Mouse (Mus musculus): ENCODE results near the gene Hsd17b10. TPM values are rescaled to one million over a fixed set of nuclear protein-coding genes. Genes with fewer than 3 reads are reported as not detected.

Gene Hsd17b10
- total RNA-seq (2023; ENCODE audit: inconsistent age): 33.0 to 37.6 TPM (median 35.0 TPM) in 4 replicates

DNA sequence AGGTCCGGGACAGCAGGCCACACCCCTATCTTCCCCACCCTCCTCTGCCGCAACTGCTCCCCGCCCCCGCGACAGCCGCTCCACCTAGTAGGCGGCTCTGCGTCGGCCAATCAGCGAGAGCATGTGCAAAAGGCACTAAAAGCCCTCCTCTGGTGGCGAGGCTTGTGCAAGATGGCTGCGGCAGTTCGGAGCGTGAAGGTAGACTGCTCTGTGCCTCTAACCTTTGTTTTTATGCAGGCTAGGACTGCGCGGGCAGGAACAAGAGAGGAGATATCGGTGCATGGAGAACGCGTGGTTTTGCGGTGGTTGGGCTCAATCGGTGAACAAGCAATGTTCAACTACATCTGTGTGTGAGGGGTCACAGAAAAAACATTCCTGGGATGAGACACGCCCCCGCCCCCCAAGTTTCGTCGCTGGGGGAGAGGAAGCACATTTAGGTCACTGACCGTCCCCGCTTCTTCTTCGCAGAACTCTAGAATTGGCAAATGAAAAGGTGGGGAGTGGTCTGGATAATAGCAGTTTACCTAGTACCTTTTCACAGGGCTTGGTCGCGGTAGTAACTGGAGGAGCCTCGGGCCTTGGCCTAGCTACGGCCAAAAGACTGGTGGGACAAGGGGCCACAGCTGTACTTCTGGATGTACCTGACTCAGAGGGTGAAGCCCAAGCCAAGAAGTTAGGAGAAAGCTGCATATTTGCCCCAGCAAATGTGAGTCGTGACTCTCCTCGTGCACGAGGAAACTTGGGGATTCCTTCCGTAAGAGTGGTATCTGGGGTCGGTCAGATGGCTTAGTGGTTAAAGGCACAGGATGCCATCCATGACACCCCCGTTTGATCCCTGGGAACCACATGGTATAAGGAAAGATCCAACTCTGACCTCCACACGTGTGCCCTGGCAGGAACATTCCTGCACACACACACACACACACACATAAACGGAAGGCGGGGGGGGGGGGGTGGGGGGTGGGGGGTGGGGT lies at the start of gene Hsd17b10:
Gene Hsd17b10, plus strand, starts transcription at position 109 of the 974 bp plus-strand sequence.

DNA sequence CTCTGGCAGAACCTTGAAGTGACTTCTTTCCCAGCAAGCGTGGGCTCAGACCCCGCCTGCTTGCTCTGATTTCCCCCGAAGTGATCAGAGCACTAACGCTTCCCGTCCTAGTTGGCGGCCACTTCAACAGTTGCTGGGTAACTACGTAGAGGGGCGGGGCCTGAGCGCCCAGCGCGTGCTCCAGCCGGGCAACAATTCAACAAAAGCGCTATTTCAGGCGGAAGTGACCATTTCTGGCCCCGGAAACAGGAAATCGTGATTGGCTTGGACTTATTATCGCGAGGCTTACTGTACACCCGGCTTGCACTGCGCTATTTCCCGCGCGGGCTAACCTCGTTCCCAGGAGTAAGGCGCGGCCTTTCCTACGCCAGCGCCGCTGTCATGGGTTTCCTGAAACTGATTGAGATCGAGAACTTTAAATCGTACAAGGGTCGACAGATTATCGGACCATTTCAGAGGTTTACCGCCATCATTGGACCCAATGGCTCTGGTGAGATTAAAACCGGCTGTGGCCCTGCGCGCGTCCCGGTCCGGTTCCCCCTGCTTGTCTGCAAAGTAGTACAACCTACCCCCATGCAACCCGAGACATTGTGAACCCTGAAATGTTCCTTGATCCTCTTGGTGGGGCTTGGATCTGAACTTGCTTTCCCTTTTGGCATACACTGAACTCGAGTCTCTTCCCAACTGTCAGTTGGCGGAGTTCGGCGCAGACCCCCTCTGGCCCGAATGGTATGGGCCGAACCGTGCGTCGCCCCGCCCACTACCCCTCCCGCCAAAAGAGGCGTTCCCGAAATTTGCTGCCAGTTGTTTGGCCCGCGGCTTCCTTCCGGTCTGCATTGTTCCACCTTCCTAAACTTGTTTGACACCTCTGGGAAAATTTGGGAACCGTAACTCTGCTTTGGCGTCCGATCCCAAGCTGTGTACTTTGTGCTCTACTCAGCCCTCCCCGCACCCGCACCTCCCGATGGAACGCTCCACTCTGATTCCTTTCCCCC lies 14.8 kb downstream of the Hsd17b10 start, which contains the start of the genes Ribc1 and Smc1a:
Gene Ribc1, minus strand, starts transcription at position 145 of the 995 bp plus-strand sequence.
Gene Smc1a, plus strand, starts transcription at position 278 of the 995 bp plus-strand sequence.

Other genes with a start within 250 kb of the Hsd17b10 start
- 284 to 314 TPM (median 301 TPM) in 4 replicates for gene Huwe1, start 201.0 kb upstream of the Hsd17b10 start, total RNA-seq (2023; ENCODE audit: inconsistent age)
- 0.69 to 2.3 TPM (median 1.3 TPM) in 4 replicates for gene Ribc1, start 14.4 kb downstream of the Hsd17b10 start, total RNA-seq (2023; ENCODE audit: inconsistent age)
- gene Smc1a, start 14.6 kb downstream of the Hsd17b10 start, total RNA-seq (2023; ENCODE audit: inconsistent age): 99.3 to 113 TPM (median 104 TPM) in 4 replicates
- gene Iqsec2, start 142.4 kb downstream of the Hsd17b10 start, total RNA-seq (2023; ENCODE audit: inconsistent age): 1.4 to 4.3 TPM (median 1.7 TPM) in 4 replicates
- 129 to 153 TPM (median 140 TPM) in 4 replicates for gene Kdm5c, start 231.2 kb downstream of the Hsd17b10 start, total RNA-seq (2023; ENCODE audit: inconsistent age)